Mouse (Mus musculus): ENCODE results near the gene Tenm3.

GRCm38 (mm10) chr8:48673476-48673875 is 170.3 kb downstream of the Tenm3 start:
- TF ChIP-seq CTCF (IDR thresholded peaks at IDR 0.05; ENCODE audit: borderline replicate concordance, insufficient read depth, low read length) (no peak), POLR2A (IDR thresholded peaks at IDR 0.05; ENCODE audit: low read depth, low read length) (no peak)
